Mouse (Mus musculus) bone marrow macrophage, adult 2 months (primary cell): ENCODE measurements around the gene Pisd. TPM values are rescaled to one million over a fixed set of nuclear protein-coding genes. Genes with fewer than 3 reads are reported as not detected.
A peak's percentile ranks its signal among the peaks of the same experiment; 100 is the strongest.
"Not testable (repeated sequence)": the region's sequence is repeated elsewhere in the genome, so short reads cannot be mapped to it uniquely, and the experiment has no call there.

ENCODE experiments used
- H3K27ac ChIP-seq: 2 replicates; pipeline ENCODE4 v1.5.1; 2012; ENCODE audit warnings: low read depth, low read length; ENCODE audit not compliant: insufficient read depth
- H3K4me1 ChIP-seq: 2 replicates; pipeline ENCODE4 v1.6.1; 2012; ENCODE audit warnings: low read length; ENCODE audit not compliant: control insufficient read depth, insufficient read depth
- H3K4me3 ChIP-seq: 2 replicates; pipeline ENCODE4 v1.5.1; 2012; ENCODE audit warnings: mild to moderate bottlenecking, low read length, moderate library complexity; ENCODE audit not compliant: insufficient read depth
- CTCF ChIP-seq: IDR thresholded peaks from 2 replicates; pipeline ENCODE4 v1.5.1; 2012; ENCODE audit warnings: low read depth, mild to moderate bottlenecking, low read length, moderate library complexity
- POLR2A ChIP-seq: IDR thresholded peaks from 2 replicates; pipeline ENCODE4 v1.6.1; 2012; ENCODE audit warnings: mild to moderate bottlenecking, low read depth, low read length, borderline replicate concordance
- polyA plus RNA-seq: library from polyadenylated mRNA; stranded (reverse); fragments of >200 nt; gene quantifications from 2 replicates; pipeline ENCODE4 v1.2.4, GENCODE M21; 2012; ENCODE audit not compliant: missing spikeins, insufficient read depth, insufficient read length

The Pisd gene
- polyA plus RNA-seq, 1 experiment: 109 TPM

DNA sequence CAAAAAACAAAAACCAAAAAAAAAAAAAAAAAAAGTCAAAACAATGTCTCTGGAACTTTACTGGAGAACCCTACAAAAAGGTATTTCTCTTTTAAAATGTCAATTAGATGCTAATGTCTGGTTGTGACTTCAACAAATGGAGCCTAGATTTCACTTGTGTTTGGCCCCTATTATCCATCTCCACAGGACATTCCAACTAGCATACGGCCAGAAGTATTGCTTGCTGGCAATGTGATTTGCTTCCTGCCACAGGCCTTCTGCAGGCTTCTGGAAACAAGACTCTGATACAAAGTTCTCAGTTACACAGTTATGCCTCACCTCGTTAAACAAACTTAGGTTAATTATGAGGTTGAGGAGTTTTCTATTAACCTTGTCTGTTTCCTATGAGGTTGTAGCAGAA lies 13.1 kb downstream of the Pisd start:
- TF ChIP-seq CTCF: no peak
- TF ChIP-seq POLR2A: no peak
- no peak overlapping the region for H3K27ac ChIP-seq
- no peak overlapping the region for H3K4me3 ChIP-seq
- H3K4me1 ChIP-seq: no peaks in the 10 kb centered on the region

- Histone ChIP-seq H3K4me1 (no peaks in the 10 kb centered on the region), H3K4me3 (no peak overlapping the region), H3K27ac (no peak overlapping the region)
- TF ChIP-seq POLR2A: no peak
- TF ChIP-seq CTCF: no peak
Observed at GRCm38 (mm10) chr5:32767636-32768373, 17.6 kb downstream of the Pisd start.

GRCm38 (mm10) chr5:32767004-32767403 lies 18.4 kb downstream of the Pisd start:
- H3K27ac ChIP-seq: no peak overlapping the region

GRCm38 (mm10) chr5:32761566-32762140 lies 23.8 kb downstream of the Pisd start:
- Histone ChIP-seq H3K4me1 (peaks cover 40% of the 10 kb centered on the region), H3K27ac (peak overlapping the region; percentile 84), H3K4me3 (no peak overlapping the region)
- TF ChIP-seq POLR2A (no peak), CTCF (no peak)

More at GRCm38 (mm10) chr5:32767004-32767403, 18.4 kb downstream of the Pisd start:
- no peak overlapping the region for H3K4me3 ChIP-seq
- H3K4me1 ChIP-seq: peaks cover 6% of the 10 kb centered on the region
- TF ChIP-seq CTCF: no peak
- TF ChIP-seq POLR2A: no peak

- peak overlapping the region; percentile 84 for H3K27ac ChIP-seq
- TF ChIP-seq CTCF (no peak), POLR2A (no peak)
- peaks cover 42% of the 10 kb centered on the region for H3K4me1 ChIP-seq
- H3K4me3 ChIP-seq: no peak overlapping the region
Observed at GRCm38 (mm10) chr5:32760787-32761186, 24.7 kb downstream of the Pisd start.

DNA sequence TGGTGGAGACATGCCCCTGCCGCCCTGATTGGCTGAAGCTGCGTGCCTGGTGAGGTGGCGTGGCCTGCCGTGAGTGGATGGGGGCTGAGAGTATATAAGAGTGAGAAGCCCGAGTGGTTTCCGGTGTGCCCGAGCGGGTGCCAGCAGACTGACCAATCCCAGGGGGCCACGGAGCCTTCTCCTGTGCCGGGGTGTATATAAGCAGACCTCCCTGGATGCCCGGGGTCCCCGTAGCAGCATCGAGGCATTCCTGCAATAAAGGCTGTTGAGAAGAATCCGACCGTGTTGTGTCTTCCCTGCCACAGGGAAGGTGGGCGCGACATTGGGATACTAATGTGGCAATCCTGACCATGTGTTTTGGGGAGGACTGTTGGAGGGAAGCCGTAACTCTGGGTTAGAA lies 25.1 kb downstream of the Pisd start:
- not testable (repeated sequence) for H3K4me3 ChIP-seq
- H3K4me1 ChIP-seq: peaks cover 47% of the 10 kb centered on the region
- H3K27ac ChIP-seq: peak overlapping the region; percentile 84

DNA sequence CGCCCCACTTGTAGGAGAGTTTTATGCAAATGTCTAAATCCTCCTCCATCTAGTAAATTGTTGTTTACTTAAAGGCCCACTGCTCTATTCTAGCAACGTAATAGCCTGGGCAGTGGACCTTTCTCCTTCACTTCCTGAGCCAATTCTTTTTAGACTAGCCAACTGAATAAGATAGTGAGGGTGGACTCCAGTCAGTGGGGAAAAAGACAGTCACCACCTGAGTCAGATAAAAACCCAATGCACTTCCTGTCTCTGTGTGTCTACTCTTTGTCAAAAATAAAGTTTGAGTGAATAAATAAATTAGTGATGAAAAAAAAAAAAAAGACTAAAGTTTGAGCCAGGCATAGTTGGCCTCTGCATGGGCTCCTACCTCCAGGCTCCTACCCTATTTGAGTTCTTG lies 25.8 kb downstream of the Pisd start:
- peaks cover 53% of the 10 kb centered on the region for H3K4me1 ChIP-seq
- TF ChIP-seq POLR2A (no peak), CTCF (no peak)
- peak overlapping the region; percentile 84 for H3K27ac ChIP-seq
- H3K4me3 ChIP-seq: no peak overlapping the region

- Histone ChIP-seq H3K27ac (no peak overlapping the region), H3K4me1 (peaks cover 65% of the 10 kb centered on the region), H3K4me3 (no peak overlapping the region)
- TF ChIP-seq CTCF (no peak), POLR2A (no peak)
Observed at GRCm38 (mm10) chr5:32756141-32756540, 29.3 kb downstream of the Pisd start.

GRCm38 (mm10) chr5:32751736-32752135 lies 33.7 kb downstream of the Pisd start:
- Histone ChIP-seq H3K4me3 (no peak overlapping the region), H3K4me1 (peaks cover 64% of the 10 kb centered on the region), H3K27ac (no peak overlapping the region)
- no peak for TF ChIP-seq POLR2A
- no peak for TF ChIP-seq CTCF

DNA sequence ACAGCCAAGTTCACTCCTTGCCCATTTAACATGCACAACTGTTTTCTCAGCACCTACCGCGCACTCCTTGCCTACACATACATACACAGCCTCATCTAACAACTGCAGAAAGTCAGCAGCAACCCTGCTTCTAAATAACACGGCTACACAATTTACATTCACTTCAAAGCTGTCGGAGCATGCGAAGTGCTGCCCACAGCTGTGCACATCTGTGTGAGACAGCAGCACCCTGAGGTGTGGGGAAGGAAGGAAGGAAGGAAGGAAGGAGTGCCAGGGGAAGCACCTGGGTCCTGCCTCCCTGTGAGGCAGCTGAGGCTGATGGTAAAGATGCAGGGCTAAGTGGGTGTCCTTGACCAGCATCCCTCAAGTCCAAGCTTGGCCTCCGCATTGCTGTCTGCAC lies 36.5 kb downstream of the Pisd start:
- TF ChIP-seq POLR2A (no peak), CTCF (no peak)
- peaks cover 62% of the 10 kb centered on the region for H3K4me1 ChIP-seq
- no peak overlapping the region; the same call in 1 of the 2 replicates for H3K27ac ChIP-seq

DNA sequence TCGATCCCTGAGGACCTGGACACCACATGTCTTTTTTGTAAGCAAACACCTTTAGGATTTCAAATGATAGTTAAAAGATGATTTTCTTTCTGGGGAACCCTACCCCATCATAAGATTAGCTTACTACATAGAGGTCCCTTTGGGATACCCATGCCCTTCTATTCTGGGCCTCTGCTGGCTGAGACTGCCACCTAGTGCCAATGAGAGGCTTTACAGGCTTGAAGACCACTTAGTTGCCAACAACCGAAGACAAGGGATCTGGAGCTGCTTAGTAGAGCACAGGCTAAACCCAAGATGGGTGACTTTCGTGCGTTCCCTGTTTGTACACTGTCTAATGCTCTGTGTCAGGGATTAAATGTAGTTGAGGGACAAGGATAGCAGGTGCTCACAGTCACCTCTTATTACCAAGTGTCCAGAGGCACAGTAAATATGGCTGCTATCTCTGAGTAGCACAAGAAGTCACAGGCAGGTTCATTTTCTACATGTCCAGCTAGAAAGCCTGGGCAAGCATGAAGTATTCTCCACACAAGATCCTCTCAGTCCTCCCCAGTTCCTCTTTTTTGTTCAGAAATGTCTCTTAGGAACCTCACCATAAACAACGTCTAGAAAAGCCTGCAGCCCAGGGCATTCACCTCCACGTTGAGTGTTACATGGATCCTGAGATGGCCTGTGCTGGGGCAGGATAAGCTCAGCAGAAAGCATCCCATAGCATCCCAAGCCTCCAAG lies 37.6 kb downstream of the Pisd start:
- peaks cover 57% of the 10 kb centered on the region for H3K4me1 ChIP-seq
- peak; percentile 45 for TF ChIP-seq CTCF
- no peak for TF ChIP-seq POLR2A
- no peak overlapping the region for H3K4me3 ChIP-seq
- peak overlapping the region; percentile 92 for H3K27ac ChIP-seq

More for the DNA sequence above, 36.5 kb downstream of the Pisd start:
- H3K4me3 ChIP-seq: no peak overlapping the region
